ENCODE assay signal across 20 mouse cellular contexts in the genomic region with DNA sequence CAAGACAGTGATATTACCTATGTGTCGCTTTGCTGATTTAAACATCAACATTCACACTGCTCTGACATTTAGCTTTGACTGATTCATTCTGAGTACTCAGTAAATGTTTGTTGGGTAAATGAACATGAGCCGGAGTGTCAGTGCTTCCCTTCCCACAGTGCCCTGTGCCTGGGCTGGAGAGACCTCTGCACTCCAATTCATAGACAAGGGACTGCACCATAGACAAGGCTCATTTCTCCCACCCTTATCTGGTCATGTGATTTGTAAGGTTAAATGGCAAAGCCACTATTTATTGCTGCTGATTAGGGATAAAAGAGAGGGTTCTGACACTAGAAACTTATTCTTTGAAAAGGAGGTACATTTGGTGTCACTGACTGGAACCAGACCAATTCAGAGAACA.
DNase-seq lines count a peak whose midpoint lies in the region; ATAC-seq and TF ChIP-seq lines count a peak whose summit lies in the region.
"Had no signal": no experiment of that assay in that cellular context is flagged by ENCODE, and none has a peak within 500 bp of the region (broad histone marks: within the 10 kb centered on the region; RNA-seq: fewer than 3 reads in every experiment).

No protein-coding gene starts in this region.

- H3K4me3 ChIP-seq in heart, embryonic 10.5 days = no peak overlapping the region
- no peak overlapping the region for H3K4me3 ChIP-seq in intestine, embryonic 15.5 days (replicated peaks)
- H3K4me3 ChIP-seq in intestine, postnatal 0 days (ENCODE audit: low read depth, low read length) = no peak overlapping the region
- H3K4me3 ChIP-seq in liver, embryonic 16.5 days (ENCODE audit: low read depth, low read length) = no peak overlapping the region
- no peak overlapping the region for H3K4me3 ChIP-seq in liver, embryonic 12.5 days
- no peak overlapping the region for H3K4me3 ChIP-seq in intestine, embryonic 16.5 days (ENCODE audit: low read length)
- H3K4me3 ChIP-seq: embryonic facial prominence, embryonic 10.5 days; embryonic facial prominence, embryonic 12.5 days; forebrain, embryonic 13.5 days; forebrain, embryonic 15.5 days had no signal

- H3K27ac ChIP-seq in heart, embryonic 10.5 days = no peak overlapping the region
- no peak overlapping the region for H3K27ac ChIP-seq in intestine, embryonic 15.5 days
- no peak overlapping the region for H3K27ac ChIP-seq in intestine, postnatal 0 days (ENCODE audit: low read depth, low read length)
- no peak overlapping the region for H3K27ac ChIP-seq in liver, embryonic 16.5 days (ENCODE audit: low read length)
- H3K27ac ChIP-seq in liver, embryonic 12.5 days = no peak overlapping the region
- no peak overlapping the region for H3K27ac ChIP-seq in intestine, embryonic 16.5 days (ENCODE audit: low read length)
- H3K27ac ChIP-seq: embryonic facial prominence, embryonic 10.5 days; embryonic facial prominence, embryonic 12.5 days; forebrain, embryonic 13.5 days; forebrain, embryonic 15.5 days had no signal

- TF ChIP-seq CTCF in intestine, postnatal 0 days (IDR thresholded peaks at IDR 0.05; ENCODE audit: low read depth) = no peak

- H3K36me3 ChIP-seq in heart, embryonic 10.5 days = peaks cover 5% of the 10 kb centered on the region; the same call in 1 of the 2 replicates
- no peaks in the 10 kb centered on the region for H3K36me3 ChIP-seq in intestine, embryonic 15.5 days
- no peaks in the 10 kb centered on the region for H3K36me3 ChIP-seq in intestine, postnatal 0 days (ENCODE audit: control insufficient read depth, insufficient read depth)
- no peaks in the 10 kb centered on the region; the same call in 1 of the 2 replicates for H3K36me3 ChIP-seq in liver, embryonic 16.5 days (ENCODE audit: control insufficient read depth, insufficient read depth)
- peaks cover 65% of the 10 kb centered on the region for H3K36me3 ChIP-seq in liver, embryonic 12.5 days
- no peaks in the 10 kb centered on the region for H3K36me3 ChIP-seq in intestine, embryonic 16.5 days (ENCODE audit: control insufficient read depth, insufficient read depth, low read length)
- H3K36me3 ChIP-seq: embryonic facial prominence, embryonic 12.5 days; forebrain, embryonic 15.5 days had no signal

- H3K27me3 ChIP-seq in heart, embryonic 10.5 days (ENCODE audit: insufficient read depth, poor library complexity, severe bottlenecking) = no peaks in the 10 kb centered on the region
- no peaks in the 10 kb centered on the region for H3K27me3 ChIP-seq in intestine, embryonic 15.5 days (replicated peaks)
- no peaks in the 10 kb centered on the region for H3K27me3 ChIP-seq in intestine, postnatal 0 days (replicated peaks; ENCODE audit: control insufficient read depth, insufficient read depth, low read length)
- no peaks in the 10 kb centered on the region for H3K27me3 ChIP-seq in liver, embryonic 16.5 days (ENCODE audit: control insufficient read depth, insufficient read depth, low read depth, low read length)
- no peaks in the 10 kb centered on the region for H3K27me3 ChIP-seq in liver, embryonic 12.5 days (replicated peaks)
- H3K27me3 ChIP-seq in intestine, embryonic 16.5 days (replicated peaks; ENCODE audit: control insufficient read depth, insufficient read depth, low read length) = no peaks in the 10 kb centered on the region
- H3K27me3 ChIP-seq: embryonic facial prominence, embryonic 12.5 days; forebrain, embryonic 13.5 days; forebrain, embryonic 15.5 days; Patski had no signal

- 85% methylated on average over 2 of the region's 2 CpGs for WGBS in heart, embryonic 10.5 days
- 76% methylated on average over 2 of the region's 2 CpGs for WGBS in intestine, embryonic 15.5 days
- WGBS in intestine, postnatal 0 days = 73% methylated on average over 2 of the region's 2 CpGs
- 80% methylated on average over 2 of the region's 2 CpGs for WGBS in liver, embryonic 16.5 days (ENCODE audit: insufficient replicate concordance)
- WGBS in liver, embryonic 12.5 days (ENCODE audit: insufficient replicate concordance) = 90% methylated on average over 2 of the region's 2 CpGs
- WGBS in intestine, embryonic 16.5 days = 77% methylated on average over 2 of the region's 2 CpGs

- DNase-seq in heart, embryonic 10.5 days (ENCODE audit: low spot score) = peak; percentile 35
- no peak for DNase-seq in heart, postnatal 14 days
- DNase-seq in right cerebral cortex, postnatal 4 days = no peak
- DNase-seq: adrenal gland, adult 8-10 months; adrenal gland, postnatal 14 days; cerebellum, adult 11-12 months; cerebellum, adult 2 months; cerebellum, adult 9-10 months; cerebellum, postnatal 25 days had no signal

- no peak overlapping the region for H3K4me2 ChIP-seq in intestine, embryonic 15.5 days (replicated peaks)
- no peak overlapping the region for H3K4me2 ChIP-seq in intestine, postnatal 0 days (replicated peaks; ENCODE audit: low read depth)
- H3K4me2 ChIP-seq in liver, embryonic 16.5 days (ENCODE audit: low read depth, low read length) = no peak overlapping the region
- no peak overlapping the region for H3K4me2 ChIP-seq in liver, embryonic 12.5 days
- no peak overlapping the region for H3K4me2 ChIP-seq in intestine, embryonic 16.5 days (ENCODE audit: low read depth, low read length)
- H3K4me2 ChIP-seq: embryonic facial prominence, embryonic 12.5 days; forebrain, embryonic 13.5 days; forebrain, embryonic 15.5 days had no signal

- intact Hi-C loops in heart, postnatal 14 days (cut with DNase I) = loop anchor here (5.0 kb wide), 1 partner anchor 115 kb away; no protein-coding TSS in a partner anchor

- H3K4me1 ChIP-seq in heart, embryonic 10.5 days = peaks cover 58% of the 10 kb centered on the region
- H3K4me1 ChIP-seq in intestine, embryonic 15.5 days (replicated peaks) = peaks cover 5% of the 10 kb centered on the region; the same call in 1 of the 2 replicates
- peaks cover 10% of the 10 kb centered on the region; the same call in 1 of the 2 replicates for H3K4me1 ChIP-seq in intestine, postnatal 0 days (replicated peaks; ENCODE audit: control insufficient read depth, insufficient read depth, low read length)
- H3K4me1 ChIP-seq in liver, embryonic 16.5 days (ENCODE audit: control insufficient read depth, low read depth, low read length) = peaks cover 22% of the 10 kb centered on the region
- peaks cover 63% of the 10 kb centered on the region for H3K4me1 ChIP-seq in liver, embryonic 12.5 days
- peaks cover 21% of the 10 kb centered on the region for H3K4me1 ChIP-seq in intestine, embryonic 16.5 days (ENCODE audit: control insufficient read depth, insufficient read depth, low read length)

- no peaks in the 10 kb centered on the region for H3K9me3 ChIP-seq in heart, embryonic 10.5 days
- no peaks in the 10 kb centered on the region for H3K9me3 ChIP-seq in intestine, embryonic 15.5 days
- no peaks in the 10 kb centered on the region for H3K9me3 ChIP-seq in intestine, postnatal 0 days (ENCODE audit: control insufficient read depth)
- H3K9me3 ChIP-seq in liver, embryonic 16.5 days (replicated peaks; ENCODE audit: control insufficient read depth, low read length) = no peaks in the 10 kb centered on the region
- H3K9me3 ChIP-seq in liver, embryonic 12.5 days (replicated peaks) = no peaks in the 10 kb centered on the region
- no peaks in the 10 kb centered on the region for H3K9me3 ChIP-seq in intestine, embryonic 16.5 days (ENCODE audit: control insufficient read depth, low read length)
- H3K9me3 ChIP-seq: embryonic facial prominence, embryonic 10.5 days; embryonic facial prominence, embryonic 12.5 days; forebrain, embryonic 13.5 days; forebrain, embryonic 15.5 days had no signal

- 0 out of 2 replicates have a peak, but pooled peaks have one; percentile 50 for ATAC-seq in intestine, embryonic 15.5 days
- ATAC-seq in intestine, postnatal 0 days = no peak
- ATAC-seq in liver, embryonic 16.5 days (ENCODE audit: low read depth) = peak; percentile 49
- no peak for ATAC-seq in liver, embryonic 12.5 days
- ATAC-seq in intestine, embryonic 16.5 days = 0 out of 2 replicates have a peak, but pooled peaks have one; percentile 50
- ATAC-seq: activated CD4-positive, CD25-positive, alpha-beta regulatory T cell, adult 4 months; forebrain, embryonic 13.5 days; forebrain, embryonic 15.5 days; Patski had no signal

- no peak overlapping the region for H3K9ac ChIP-seq in intestine, embryonic 15.5 days
- no peak overlapping the region for H3K9ac ChIP-seq in intestine, postnatal 0 days (ENCODE audit: low read depth, low read length)
- no peak overlapping the region for H3K9ac ChIP-seq in liver, embryonic 16.5 days (ENCODE audit: low read depth, low read length)
- H3K9ac ChIP-seq in liver, embryonic 12.5 days = no peak overlapping the region
- H3K9ac ChIP-seq in intestine, embryonic 16.5 days (ENCODE audit: low read depth, low read length) = no peak overlapping the region
- H3K9ac ChIP-seq: embryonic facial prominence, embryonic 12.5 days; forebrain, embryonic 13.5 days; forebrain, embryonic 15.5 days had no signal

Comparison
In these comparisons a context has a peak if more than half of its experiments do, and no peak if none do; other contexts are left out.
1. ATAC-seq: peak in intestine, embryonic 15.5 days (single experiment), liver, embryonic 16.5 days (single experiment) and intestine, embryonic 16.5 days (single experiment); none in intestine, postnatal 0 days (single experiment) and liver, embryonic 12.5 days (single experiment).